Mouse (Mus musculus) lung, postnatal 0 days (tissue): ENCODE data around the gene Zfp961.
"Not testable (repeated sequence)": the region's sequence is repeated elsewhere in the genome, so short reads cannot be mapped to it uniquely, and the experiment has no call there.

Experiments
- CTCF ChIP-seq: IDR thresholded peaks from 2 replicates; pipeline ENCODE4 v1.5.1; 2016; ENCODE audit warnings: antibody characterized with exemption, mild to moderate bottlenecking
- EP300 ChIP-seq: IDR thresholded peaks from 2 replicates; pipeline ENCODE4 v1.6.1; 2016; ENCODE audit warnings: antibody characterized with exemption, mild to moderate bottlenecking, control low read depth

- not testable (repeated sequence) for TF ChIP-seq EP300, CTCF
These were observed 74.0 kb downstream of the Zfp961 start for GRCm38 (mm10) chr8:72024886-72025285.
